Comparison of ENCODE assay signal across 8 mouse cellular contexts in the genomic region with DNA sequence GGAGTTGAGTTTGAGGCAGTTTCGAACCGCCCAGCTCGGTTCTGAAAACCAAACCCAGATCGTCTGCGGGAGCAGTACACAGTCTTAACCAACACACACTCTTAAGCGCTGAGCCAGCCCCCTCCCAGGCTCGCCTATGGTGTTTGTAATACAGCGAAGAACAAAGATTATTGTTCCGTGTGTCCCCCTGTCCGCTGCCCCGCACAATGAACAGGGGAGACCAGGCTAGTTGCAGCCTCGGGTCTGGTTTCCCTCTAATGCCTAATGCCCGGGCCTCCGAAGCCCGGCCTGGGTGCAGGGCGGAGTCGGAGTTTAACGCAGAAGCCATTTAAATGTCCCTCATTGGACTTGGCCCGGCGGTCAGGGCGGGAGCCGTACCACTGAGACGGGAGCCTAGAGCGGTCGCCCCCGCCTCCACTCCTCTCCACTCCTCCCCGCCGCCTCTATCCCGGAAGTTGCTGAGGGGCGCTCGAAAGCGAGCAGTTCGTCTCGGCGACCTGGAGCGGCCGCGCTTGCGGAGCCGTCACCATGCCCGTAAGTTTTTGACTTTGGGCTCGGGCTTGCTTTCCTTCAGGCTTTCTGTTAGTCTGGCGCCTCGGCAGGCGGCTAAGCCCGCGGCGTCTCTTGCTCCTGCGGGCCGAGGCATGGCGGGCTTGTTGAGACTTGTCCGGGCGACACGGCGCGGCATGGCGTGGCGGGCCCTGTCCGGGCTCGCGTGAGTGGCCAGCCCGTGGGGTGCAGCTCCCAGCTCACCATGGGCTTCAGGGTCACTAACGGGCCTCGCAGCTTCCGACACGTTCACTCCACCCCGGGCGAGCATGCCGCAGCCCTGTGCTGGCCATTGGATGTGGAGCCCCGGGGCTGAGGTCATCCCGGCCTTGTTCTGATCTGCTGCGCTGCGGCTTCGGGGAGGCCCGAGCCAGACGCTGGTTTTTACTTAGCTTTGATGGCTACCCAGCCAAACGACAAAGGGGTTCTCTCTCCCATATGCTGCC. TPM values are rescaled to one million over a fixed set of nuclear protein-coding genes. Genes with fewer than 3 reads are reported as not detected.
A peak's percentile ranks its signal among the peaks of the same experiment; 100 is the strongest.
DNase-seq lines count a peak whose midpoint lies in the region; ATAC-seq lines count a peak whose summit lies in the region.

A gene (plus strand): TSS at position 440 of the 995 bp plus-strand sequence.

- H3K9ac ChIP-seq in heart, embryonic 14.5 days (ENCODE audit: low read length): peak within 1 kb of the TSS; percentile 86
- H3K9ac ChIP-seq in liver, embryonic 13.5 days: peak within 1 kb of the TSS; percentile 95
- H3K9ac ChIP-seq in stomach, embryonic 16.5 days (ENCODE audit: low read length): peak within 1 kb of the TSS; percentile 93

- peak within 1 kb of the TSS; percentile 88 to 96 for H3K27ac ChIP-seq in heart, embryonic 14.5 days (replicated peaks in 1 of 2; ENCODE audit: control insufficient read depth in 1 of 2, insufficient read depth in 1 of 2, low read depth in 2 of 2, low read length in 2 of 2)
- peak within 1 kb of the TSS; percentile 88 for H3K27ac ChIP-seq in liver, embryonic 13.5 days
- peak within 1 kb of the TSS; percentile 92 for H3K27ac ChIP-seq in stomach, embryonic 16.5 days (ENCODE audit: low read length)

- peak within 1 kb of the TSS; percentile 76 for H3K4me2 ChIP-seq in heart, embryonic 14.5 days (ENCODE audit: low read length)
- H3K4me2 ChIP-seq in liver, embryonic 13.5 days: peak within 1 kb of the TSS; percentile 83
- peak within 1 kb of the TSS; percentile 84 for H3K4me2 ChIP-seq in stomach, embryonic 16.5 days (ENCODE audit: low read depth, low read length)

- H3K4me3 ChIP-seq in heart, embryonic 14.5 days (ENCODE audit: control insufficient read depth in 1 of 2, insufficient read depth in 1 of 2, low read depth in 1 of 2, low read length in 2 of 2): peak within 1 kb of the TSS; percentile 80 to 91
- H3K4me3 ChIP-seq in liver, embryonic 13.5 days (replicated peaks): peak within 1 kb of the TSS; percentile 96
- H3K4me3 ChIP-seq in stomach, embryonic 16.5 days (replicated peaks; ENCODE audit: low read length): peak within 1 kb of the TSS; percentile 84

- no peaks in the 10 kb centered on the region for H3K9me3 ChIP-seq in heart, embryonic 14.5 days (ENCODE audit: control insufficient read depth, low read length)
- no peaks in the 10 kb centered on the region for H3K9me3 ChIP-seq in liver, embryonic 13.5 days (replicated peaks)
- H3K9me3 ChIP-seq in stomach, embryonic 16.5 days (replicated peaks; ENCODE audit: control insufficient read depth, low read length): no peaks in the 10 kb centered on the region

- H3K36me3 ChIP-seq in heart, embryonic 14.5 days (ENCODE audit: control insufficient read depth, insufficient read depth, low read length): peaks cover 20% of the 10 kb centered on the region
- peaks cover 11% of the 10 kb centered on the region for H3K36me3 ChIP-seq in liver, embryonic 13.5 days
- peaks cover 5% of the 10 kb centered on the region; the same call in 1 of the 2 replicates for H3K36me3 ChIP-seq in stomach, embryonic 16.5 days (ENCODE audit: control insufficient read depth, insufficient read depth, low read length)

- under 1% methylated on average over 77 of the region's 77 CpGs for WGBS in heart, embryonic 14.5 days
- under 1% methylated on average over 76 of the region's 77 CpGs for WGBS in liver, embryonic 13.5 days (ENCODE audit: insufficient replicate concordance)
- under 1% methylated on average over 77 of the region's 77 CpGs for WGBS in stomach, embryonic 16.5 days

- no peaks in the 10 kb centered on the region for H3K27me3 ChIP-seq in heart, embryonic 14.5 days (ENCODE audit: control insufficient read depth, insufficient read depth, low read length)
- H3K27me3 ChIP-seq in liver, embryonic 13.5 days: no peaks in the 10 kb centered on the region
- no peaks in the 10 kb centered on the region for H3K27me3 ChIP-seq in stomach, embryonic 16.5 days (ENCODE audit: control insufficient read depth, insufficient read depth, low read length)

- ATAC-seq in CD4-positive, CD25-positive, alpha-beta regulatory T cell, adult 4 months: peak; percentile 92
- ATAC-seq in heart, embryonic 14.5 days (ENCODE audit: insufficient number of reproducible peaks, insufficient read depth, low FRiP score, low read depth): peak; percentile 99
- ATAC-seq in liver, embryonic 13.5 days (ENCODE audit: low read depth): peak; percentile 97
- peak; percentile 98 for ATAC-seq in stomach, embryonic 16.5 days (ENCODE audit: insufficient read depth, low FRiP score)

- peaks cover 0 to 8% of the 10 kb centered on the region in 2 experiments; a peak in 2 of 4 replicates for H3K4me1 ChIP-seq in heart, embryonic 14.5 days (ENCODE audit: control insufficient read depth in 2 of 2, insufficient read depth in 2 of 2, low read length in 2 of 2)
- peaks cover 25% of the 10 kb centered on the region for H3K4me1 ChIP-seq in liver, embryonic 13.5 days (replicated peaks)
- H3K4me1 ChIP-seq in stomach, embryonic 16.5 days (ENCODE audit: control insufficient read depth, insufficient read depth, low read length): peaks cover 3% of the 10 kb centered on the region

- DNase-seq in c-Kit-negative CD71-positive TER-119-positive erythroid progenitor cells, embryonic 14.5 days (ENCODE audit: low read depth, low spot score): peak; percentile 91
- DNase-seq in fibroblast of lung, adult 2 months (ENCODE audit: low read depth): peak; percentile 89
- DNase-seq in kidney, postnatal 14 days: peak; percentile 97
- peak; percentile 95 for DNase-seq in liver, embryonic 13.5 days
- peak; percentile 95 for DNase-seq in neural tube, embryonic 10.5 days (ENCODE audit: extremely low spot score, low spot score)

RNA-seq across cellular contexts. Expression of the gene that starts here (rescaled TPM):
- polyA plus RNA-seq in CD4-positive, CD25-positive, alpha-beta regulatory T cell, adult 4 months (2017; shearing (Covaris generic)): 100 to 1,000 TPM; 155 to 182 TPM
- 515 and 527 TPM in 2 replicates for polyA plus RNA-seq in heart, embryonic 14.5 days (2014; fragmentation: Nextera tagmentation; extraction: Ambion mirVana)
- 702 and 803 TPM in 2 replicates for polyA plus RNA-seq in liver, embryonic 13.5 days (2015; fragmentation: Nextera tagmentation; extraction: Ambion mirVana)
- polyA plus RNA-seq in stomach, embryonic 16.5 days (2015; fragmentation: Nextera tagmentation; extraction: Ambion mirVana): 713 and 839 TPM in 2 replicates

Comparison
In these comparisons a context has a peak if more than half of its experiments do, and no peak if none do; other contexts are left out.
1. Peak in every context shown above with its lines: DNase-seq, ATAC-seq, H3K4me3 ChIP-seq and H3K27ac ChIP-seq.